Mouse (Mus musculus): ENCODE measurements around the gene Rpusd4. TPM values are rescaled to one million over a fixed set of nuclear protein-coding genes. Genes with fewer than 3 reads are reported as not detected.

The Rpusd4 gene
- 10 to 100 TPM; 10.1 to 10.9 TPM for total RNA-seq (2021)
- long read RNA-seq, experiment 1, transcript Rpusd4-201 (7 exons, 1,821 nt) = major isoform, 6 of 11 reads
- long read RNA-seq, experiment 1, partial matches to known transcripts = 0 of 11 reads
- long read RNA-seq, experiment 1, other reads (novel, unspliced or antisense) = 4 of 11 reads
- long read RNA-seq, experiment 2, partial matches to known transcripts = 0 of 8 reads
- long read RNA-seq, experiment 2, other reads (novel, unspliced or antisense) = 4 of 8 reads

- DNase-seq (ENCODE audit: low spot score in 2 of 2) = peak; percentile 92 to 95
Observed at GRCm38 (mm10) chr9:35267146-35267975, at the start of gene Rpusd4, which contains the start of gene Fam118b. Rpusd4 (plus strand) TSS chr9:35267865. Fam118b (minus strand) TSS chr9:35267805.

- no peak for DNase-seq (ENCODE audit: low spot score in 2 of 2)
Observed at GRCm38 (mm10) chr9:35217963-35218362, 49.7 kb upstream of the Rpusd4 start.

GRCm38 (mm10) chr9:35223466-35223865 is 44.2 kb upstream of the Rpusd4 start:
- no peak for DNase-seq (ENCODE audit: low spot score in 2 of 2)

- no peak for DNase-seq (ENCODE audit: low spot score in 2 of 2)
Observed at GRCm38 (mm10) chr9:35228671-35229070, 39.0 kb upstream of the Rpusd4 start.

- DNase-seq (ENCODE audit: low spot score in 2 of 2) = no peak
Observed at GRCm38 (mm10) chr9:35235996-35236395, 31.7 kb upstream of the Rpusd4 start.

- DNase-seq (ENCODE audit: low spot score in 2 of 2) = no peak
Observed at GRCm38 (mm10) chr9:35238371-35238770, 29.3 kb upstream of the Rpusd4 start.

- no peak for DNase-seq (ENCODE audit: low spot score in 2 of 2)
Observed at GRCm38 (mm10) chr9:35238915-35239571, 28.6 kb upstream of the Rpusd4 start.

GRCm38 (mm10) chr9:35239734-35240133 is 27.9 kb upstream of the Rpusd4 start:
- DNase-seq (ENCODE audit: low spot score in 2 of 2) = no peak

- DNase-seq (ENCODE audit: low spot score in 2 of 2) = no peak
Observed at GRCm38 (mm10) chr9:35247405-35247804, 20.3 kb upstream of the Rpusd4 start.

GRCm38 (mm10) chr9:35249476-35249875 is 18.2 kb upstream of the Rpusd4 start:
- no peak for DNase-seq (ENCODE audit: low spot score in 2 of 2)

GRCm38 (mm10) chr9:35257365-35257764 is 10.3 kb upstream of the Rpusd4 start:
- no peak for DNase-seq (ENCODE audit: low spot score in 2 of 2)

- DNase-seq (ENCODE audit: low spot score in 2 of 2) = no peak
Observed at GRCm38 (mm10) chr9:35262418-35262817, 5.2 kb upstream of the Rpusd4 start.

GRCm38 (mm10) chr9:35263431-35263830 is 4.2 kb upstream of the Rpusd4 start:
- DNase-seq (ENCODE audit: low spot score in 2 of 2) = no peak

- DNase-seq (ENCODE audit: low spot score in 2 of 2) = no peak
Observed at GRCm38 (mm10) chr9:35264509-35264908, 3.2 kb upstream of the Rpusd4 start.

GRCm38 (mm10) chr9:35267976-35268715 is 481 bp downstream of the Rpusd4 start:
- no peak for DNase-seq (ENCODE audit: low spot score in 2 of 2)

- DNase-seq (ENCODE audit: low spot score in 2 of 2) = no peak
Observed at GRCm38 (mm10) chr9:35277855-35278365, 10.2 kb downstream of the Rpusd4 start.

- no peak for DNase-seq (ENCODE audit: low spot score in 2 of 2)
Observed at GRCm38 (mm10) chr9:35278451-35278850, 10.8 kb downstream of the Rpusd4 start.

- peak; percentile 67 to 81 for DNase-seq (ENCODE audit: low spot score in 2 of 2)
Observed at GRCm38 (mm10) chr9:35282006-35282850, 14.6 kb downstream of the Rpusd4 start.

GRCm38 (mm10) chr9:35282851-35283200 is 15.2 kb downstream of the Rpusd4 start:
- no peak for DNase-seq (ENCODE audit: low spot score in 2 of 2)

- no peak for DNase-seq (ENCODE audit: low spot score in 2 of 2)
Observed at GRCm38 (mm10) chr9:35283415-35284069, 15.9 kb downstream of the Rpusd4 start.

Measured in layer of hippocampus, postnatal 14 days (tissue).